Comparison of ENCODE assay signal across 9 mouse cellular contexts in the genomic region with DNA sequence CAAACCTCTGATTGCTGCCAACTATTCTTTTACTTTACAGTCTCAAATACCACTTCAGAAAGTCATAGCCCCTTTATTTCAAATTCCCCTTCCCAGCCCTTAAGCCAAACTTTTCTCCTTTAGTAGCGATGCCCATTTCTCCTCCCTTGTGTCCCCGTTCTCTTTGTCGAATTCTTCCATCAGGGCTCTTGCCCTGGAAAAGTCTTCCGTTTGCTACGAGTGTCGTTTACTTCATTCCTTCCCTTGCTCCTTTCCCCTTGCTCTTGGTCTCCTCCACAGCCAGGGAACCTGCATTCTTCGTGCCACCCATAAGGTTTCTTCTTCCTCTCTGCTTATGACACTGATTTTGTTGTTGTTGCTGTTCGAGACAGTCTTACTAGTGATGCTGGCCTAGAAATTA. TPM values are rescaled to one million over a fixed set of nuclear protein-coding genes. Genes with fewer than 3 reads are reported as not detected.
DNase-seq lines count a peak whose midpoint lies in the region; ATAC-seq lines count a peak whose summit lies in the region.
"Had no signal": no experiment of that assay in that cellular context is flagged by ENCODE, and none has a peak within 500 bp of the region (broad histone marks: within the 10 kb centered on the region; RNA-seq: fewer than 3 reads in every experiment).

No protein-coding gene starts in this region.

- DNase-seq in heart, embryonic 10.5 days (ENCODE audit: low spot score): no peak
- DNase-seq in heart, adult 8-10 months (ENCODE audit: low spot score): no peak
- peak; percentile 15 for DNase-seq in CD4-positive helper T cell, adult 2 months (ENCODE audit: low read depth, low spot score)
- DNase-seq in forebrain, embryonic 14.5 days (ENCODE audit: low spot score): no peak
- DNase-seq in cerebellum, adult 11 months: no peak
- no peak for DNase-seq in frontal cortex, postnatal 36 days (ENCODE audit: low spot score in 2 of 2)

- 5% methylated on average over 8 of the region's 8 CpGs for WGBS in heart, embryonic 10.5 days
- 7% methylated on average over 8 of the region's 8 CpGs for WGBS in forebrain, embryonic 14.5 days
- 2% methylated on average over 8 of the region's 8 CpGs for WGBS in liver, embryonic 16.5 days (ENCODE audit: insufficient replicate concordance)

- H3K4me3 ChIP-seq in heart, embryonic 10.5 days: peak overlapping the region; percentile 73
- peak overlapping the region; percentile 87 for H3K4me3 ChIP-seq in forebrain, embryonic 14.5 days (ENCODE audit: low read depth, low read length)
- H3K4me3 ChIP-seq in liver, embryonic 16.5 days (ENCODE audit: low read depth, low read length): peak overlapping the region; percentile 76

- no peak for ATAC-seq in forebrain, embryonic 14.5 days
- no peak for ATAC-seq in liver, embryonic 16.5 days (ENCODE audit: low read depth)
- ATAC-seq in frontal cortex, adult (ENCODE audit: low TSS enrichment): no peak

- peaks cover 53% of the 10 kb centered on the region for H3K36me3 ChIP-seq in heart, embryonic 10.5 days
- peaks cover 39% of the 10 kb centered on the region for H3K36me3 ChIP-seq in forebrain, embryonic 14.5 days (ENCODE audit: control insufficient read depth, insufficient read depth, low read length)
- H3K36me3 ChIP-seq in liver, embryonic 16.5 days (ENCODE audit: control insufficient read depth, insufficient read depth): peaks cover 29% of the 10 kb centered on the region

- H3K27me3 ChIP-seq in heart, embryonic 10.5 days (ENCODE audit: insufficient read depth, poor library complexity, severe bottlenecking): no peaks in the 10 kb centered on the region
- no peaks in the 10 kb centered on the region for H3K27me3 ChIP-seq in forebrain, embryonic 14.5 days (replicated peaks; ENCODE audit: control insufficient read depth, insufficient read depth, low read length)
- no peaks in the 10 kb centered on the region for H3K27me3 ChIP-seq in liver, embryonic 16.5 days (ENCODE audit: control insufficient read depth, insufficient read depth, low read depth, low read length)
- H3K27me3 ChIP-seq: Patski had no signal

- H3K9ac ChIP-seq in forebrain, embryonic 14.5 days (ENCODE audit: low read length): peak overlapping the region; percentile 91
- H3K9ac ChIP-seq in liver, embryonic 16.5 days (ENCODE audit: low read depth, low read length): peak overlapping the region; percentile 92

- H3K4me1 ChIP-seq in heart, embryonic 10.5 days: peaks cover 27% of the 10 kb centered on the region
- peaks cover 18% of the 10 kb centered on the region for H3K4me1 ChIP-seq in forebrain, embryonic 14.5 days (ENCODE audit: control insufficient read depth, insufficient read depth, low read length)
- peaks cover 32% of the 10 kb centered on the region for H3K4me1 ChIP-seq in liver, embryonic 16.5 days (ENCODE audit: control insufficient read depth, low read depth, low read length)

- H3K27ac ChIP-seq in heart, embryonic 10.5 days: peak overlapping the region; percentile 94
- peak overlapping the region; percentile 82; the same call in 1 of the 2 replicates for H3K27ac ChIP-seq in forebrain, embryonic 14.5 days (ENCODE audit: low read depth, low read length)
- H3K27ac ChIP-seq in liver, embryonic 16.5 days (ENCODE audit: low read length): peak overlapping the region; percentile 90

- no peaks in the 10 kb centered on the region for H3K9me3 ChIP-seq in heart, embryonic 10.5 days
- H3K9me3 ChIP-seq in forebrain, embryonic 14.5 days (replicated peaks; ENCODE audit: control insufficient read depth, low read length): no peaks in the 10 kb centered on the region
- H3K9me3 ChIP-seq in liver, embryonic 16.5 days (replicated peaks; ENCODE audit: control insufficient read depth, low read length): no peaks in the 10 kb centered on the region

- peak overlapping the region; percentile 97 for H3K4me2 ChIP-seq in forebrain, embryonic 14.5 days (ENCODE audit: low read length)
- peak overlapping the region; percentile 91 for H3K4me2 ChIP-seq in liver, embryonic 16.5 days (ENCODE audit: low read depth, low read length)

RNA-seq across cellular contexts. Expression of gene Mettl6, which starts 0.7 kb away (rescaled TPM):
- 52.7 and 64.4 TPM in 2 replicates for polyA plus RNA-seq in heart, embryonic 10.5 days (2016; fragmentation: Nextera tagmentation; extraction: Ambion mirVana)
- 10 to 100 TPM in 3 of 4 experiments, 1 to 10 TPM in 1; 8.2 to 11.8 (median 10.6) TPM for total RNA-seq in heart, adult 8-10 months (2022)
- polyA plus RNA-seq in forebrain, embryonic 14.5 days (2014; fragmentation: Nextera tagmentation; extraction: Ambion mirVana): 57.6 and 59.0 TPM in 2 replicates
- polyA plus RNA-seq in liver, embryonic 16.5 days (2015; fragmentation: Nextera tagmentation; extraction: Ambion mirVana): 23.7 and 25.2 TPM in 2 replicates

RNA-seq across cellular contexts. Expression of gene Eaf1, which starts 1.3 kb away (rescaled TPM):
- polyA plus RNA-seq in heart, embryonic 10.5 days (2016; fragmentation: Nextera tagmentation; extraction: Ambion mirVana): 22.3 and 25.7 TPM in 2 replicates
- 10 to 100 TPM; 10.4 to 15.2 (median 11.9) TPM for total RNA-seq in heart, adult 8-10 months (2022)
- polyA plus RNA-seq in forebrain, embryonic 14.5 days (2014; fragmentation: Nextera tagmentation; extraction: Ambion mirVana): 9.7 and 10.1 TPM in 2 replicates
- polyA plus RNA-seq in liver, embryonic 16.5 days (2015; fragmentation: Nextera tagmentation; extraction: Ambion mirVana): 20.8 and 22.5 TPM in 2 replicates

RNA-seq across cellular contexts. Expression of gene Sh3bp5, which starts 59.7 kb away (rescaled TPM):
- 26.5 and 30.1 TPM in 2 replicates for polyA plus RNA-seq in heart, embryonic 10.5 days (2016; fragmentation: Nextera tagmentation; extraction: Ambion mirVana)
- 10 to 100 TPM; 38.6 to 50.6 (median 50.1) TPM for total RNA-seq in heart, adult 8-10 months (2022)
- 33.9 and 44.8 TPM in 2 replicates for polyA plus RNA-seq in forebrain, embryonic 14.5 days (2014; fragmentation: Nextera tagmentation; extraction: Ambion mirVana)
- polyA plus RNA-seq in liver, embryonic 16.5 days (2015; fragmentation: Nextera tagmentation; extraction: Ambion mirVana): 19.3 and 22.1 TPM in 2 replicates
